Mouse (Mus musculus) G1E (cell line): ENCODE results near the gene Kif23.

Source experiments
- CTCF ChIP-seq: IDR thresholded peaks from 2 replicates; pipeline ENCODE4 v1.5.1; 2012; ENCODE audit warnings: low read depth, low read length, inconsistent platforms, mixed read lengths
- GATA1 ChIP-seq: IDR thresholded peaks from 2 replicates; pipeline ENCODE4 v1.6.1; 2012; ENCODE audit warnings: borderline replicate concordance, low read length, inconsistent platforms, mixed read lengths
- GATA2 ChIP-seq: IDR thresholded peaks from 2 replicates; pipeline ENCODE4 v1.6.1; 2012; ENCODE audit warnings: low read depth, low read length, inconsistent platforms, borderline replicate concordance
- POLR2AphosphoS5 ChIP-seq: IDR thresholded peaks from 2 replicates; pipeline ENCODE4 v1.6.1; 2012; ENCODE audit warnings: low read depth, low read length, inconsistent platforms; ENCODE audit not compliant: insufficient replicate concordance

DNA sequence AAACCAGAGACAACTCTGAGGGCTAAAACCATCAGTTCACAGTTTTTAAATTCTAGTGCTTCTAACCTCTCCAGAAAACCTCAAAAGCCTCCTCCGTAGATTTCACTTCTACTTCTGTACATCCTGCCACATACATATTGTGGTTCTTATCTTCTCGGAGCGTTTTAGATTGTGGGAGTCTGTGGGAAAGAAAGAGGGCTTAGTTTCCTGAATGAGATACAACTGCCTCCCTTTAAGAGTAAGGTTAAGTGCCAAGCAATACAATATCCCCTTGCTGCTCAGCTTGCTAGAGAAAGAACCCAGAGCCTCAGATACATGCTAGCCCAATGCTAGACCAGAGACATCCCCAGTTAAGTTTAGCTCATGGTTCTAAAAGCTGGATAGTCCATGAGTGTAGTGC, 14.6 kb downstream of the Kif23 start:
- TF ChIP-seq CTCF: no peak
- no peak for TF ChIP-seq POLR2AphosphoS5
- TF ChIP-seq GATA1: no peak
- no peak for TF ChIP-seq GATA2
